Mouse (Mus musculus) cerebellum, adult 9-11 months (tissue): ENCODE data around the gene Psmd9.
"Not testable (repeated sequence)": the region's sequence is repeated elsewhere in the genome, so short reads cannot be mapped to it uniquely, and the experiment has no call there.

Source experiments
- DNase-seq: peaks from one replicate; pipeline ENCODE4 v3.0.0; 2022

Psmd9 gene

GRCm38 (mm10) chr5:123195500-123196000 lies 26.3 kb downstream of the Psmd9 start:
- DNase-seq: no peak

GRCm38 (mm10) chr5:123196746-123197145 lies 27.5 kb downstream of the Psmd9 start:
- DNase-seq: no peak

- DNase-seq: no peak
Measured at GRCm38 (mm10) chr5:123198523-123198922, 29.3 kb downstream of the Psmd9 start.

GRCm38 (mm10) chr5:123200816-123201522 lies 31.8 kb downstream of the Psmd9 start:
- DNase-seq: not testable (repeated sequence)

GRCm38 (mm10) chr5:123201523-123201892 lies 32.3 kb downstream of the Psmd9 start:
- no peak for DNase-seq

GRCm38 (mm10) chr5:123201987-123202386 lies 32.8 kb downstream of the Psmd9 start:
- DNase-seq: peak; percentile 21

GRCm38 (mm10) chr5:123202771-123203170 lies 33.6 kb downstream of the Psmd9 start:
- DNase-seq: not testable (repeated sequence)

- not testable (repeated sequence) for DNase-seq
Measured at GRCm38 (mm10) chr5:123203591-123203990, 34.4 kb downstream of the Psmd9 start.

GRCm38 (mm10) chr5:123222346-123223050 lies 53.3 kb downstream of the Psmd9 start:
- DNase-seq: not testable (repeated sequence)

- no peak for DNase-seq
Measured at GRCm38 (mm10) chr5:123223051-123223410, 53.8 kb downstream of the Psmd9 start.

GRCm38 (mm10) chr5:123223861-123224260 lies 54.6 kb downstream of the Psmd9 start:
- DNase-seq: not testable (repeated sequence)

- DNase-seq: no peak
Measured at GRCm38 (mm10) chr5:123226851-123227250, 57.6 kb downstream of the Psmd9 start.

GRCm38 (mm10) chr5:123227762-123228523 lies 58.7 kb downstream of the Psmd9 start:
- peak; percentile 96 for DNase-seq

- no peak for DNase-seq
Measured at GRCm38 (mm10) chr5:123228524-123228922, 59.3 kb downstream of the Psmd9 start.

GRCm38 (mm10) chr5:123229296-123229695 lies 60.1 kb downstream of the Psmd9 start:
- DNase-seq: peak; percentile 30

GRCm38 (mm10) chr5:123232180-123232579 lies 63.0 kb downstream of the Psmd9 start:
- no peak for DNase-seq

GRCm38 (mm10) chr5:123235731-123236130 lies 66.5 kb downstream of the Psmd9 start:
- peak; percentile 38 for DNase-seq

- DNase-seq: no peak
Measured at GRCm38 (mm10) chr5:123236426-123236825, 67.2 kb downstream of the Psmd9 start.

- DNase-seq: no peak
Measured at GRCm38 (mm10) chr5:123239501-123239900, 70.3 kb downstream of the Psmd9 start.

- DNase-seq: peak; percentile 49
Measured at GRCm38 (mm10) chr5:123245518-123245917, 76.3 kb downstream of the Psmd9 start.

- DNase-seq: no peak
Measured at GRCm38 (mm10) chr5:123251390-123251789, 82.2 kb downstream of the Psmd9 start.

GRCm38 (mm10) chr5:123251834-123252233 lies 82.6 kb downstream of the Psmd9 start, which contains the start of gene Wdr66:
Gene Wdr66, plus strand, starts transcription at chr5:123252102.
- peak; percentile 78 for DNase-seq
